Mouse (Mus musculus) myocyte (in vitro differentiated cells): ENCODE measurements around the gene Cenpu. TPM values are rescaled to one million over a fixed set of nuclear protein-coding genes. Genes with fewer than 3 reads are reported as not detected.

ENCODE experiments used
- H3K27me3 ChIP-seq: one replicate; pipeline ENCODE4 v1.6.1; 2011; ENCODE audit not compliant: control insufficient read depth, insufficient read depth, insufficient read length
- H3K36me3 ChIP-seq: one replicate; pipeline ENCODE4 v1.6.1; 2011; ENCODE audit not compliant: control insufficient read depth, insufficient read depth
- H3K4me2 ChIP-seq: one replicate; pipeline ENCODE4 v1.6.1; 2011; ENCODE audit warnings: low read depth, control low read depth
- H3K4me3 ChIP-seq: one replicate; pipeline ENCODE4 v1.5.1; 2011; ENCODE audit warnings: mild to moderate bottlenecking, control low read depth, moderate library complexity
- H3K79me2 ChIP-seq: one replicate; pipeline ENCODE4 v1.6.1; 2011; ENCODE audit not compliant: control insufficient read depth, insufficient read depth
- H3ac ChIP-seq: one replicate; pipeline ENCODE4 v1.6.1; 2011; ENCODE audit not compliant: control insufficient read depth, insufficient read length
- CEBPB ChIP-seq: IDR thresholded peaks from 2 replicates; pipeline ENCODE4 v1.6.1; 2011; ENCODE audit warnings: mild to moderate bottlenecking, moderate library complexity; ENCODE audit not compliant: poor library complexity, insufficient read depth, severe bottlenecking
- E2F4 ChIP-seq: IDR thresholded peaks from one replicate; pipeline ENCODE4 v1.6.1; 2011; ENCODE audit warnings: mild to moderate bottlenecking, control low read depth, moderate library complexity; ENCODE audit not compliant: insufficient read depth
- MAX ChIP-seq: IDR thresholded peaks from one replicate; pipeline ENCODE4 v1.6.1; 2011; ENCODE audit warnings: low read depth, mild to moderate bottlenecking, control low read depth
- MYOD1 ChIP-seq, 3 experiments: IDR thresholded peaks; one replicate each; pipeline ENCODE4 v1.6.1; 2011; ENCODE audit warnings: control low read depth in 2 of 3, low read depth in 2 of 3, mild to moderate bottlenecking in 2 of 3, moderate library complexity in 1 of 3; ENCODE audit not compliant: insufficient read length in 2 of 3, control insufficient read depth in 1 of 3
- MYOG ChIP-seq, 3 experiments: IDR thresholded peaks; one replicate each; pipeline ENCODE4 v1.6.1; 2011; ENCODE audit warnings: control low read depth in 2 of 3, low read depth in 2 of 3, mild to moderate bottlenecking in 2 of 3; ENCODE audit not compliant: insufficient read length in 2 of 3, control insufficient read depth in 1 of 3, insufficient read depth in 1 of 3
- POLR2A ChIP-seq: IDR thresholded peaks from one replicate; pipeline ENCODE4 v1.6.1; 2011; ENCODE audit warnings: low read depth, mild to moderate bottlenecking, control low read depth, moderate library complexity; ENCODE audit not compliant: insufficient read length
- POLR2AphosphoS2 ChIP-seq: IDR thresholded peaks from one replicate; pipeline ENCODE4 v1.6.1; 2011; ENCODE audit warnings: low read depth, control low read depth; ENCODE audit not compliant: insufficient read length
- REST ChIP-seq: IDR thresholded peaks from one replicate; pipeline ENCODE4 v1.6.1; 2011; ENCODE audit warnings: mild to moderate bottlenecking, control low read depth, moderate library complexity; ENCODE audit not compliant: insufficient read depth, insufficient read length
- SRF ChIP-seq: IDR thresholded peaks from one replicate; pipeline ENCODE4 v1.6.1; 2011; ENCODE audit warnings: low read depth; ENCODE audit not compliant: control insufficient read depth, insufficient read length
- TCF12 ChIP-seq: IDR thresholded peaks from one replicate; pipeline ENCODE4 v1.6.1; 2011; ENCODE audit warnings: mild to moderate bottlenecking, control low read depth; ENCODE audit not compliant: poor library complexity, insufficient read depth, severe bottlenecking
- TCF3 ChIP-seq: IDR thresholded peaks from one replicate; pipeline ENCODE4 v1.6.1; 2011; ENCODE audit warnings: low read depth, control low read depth; ENCODE audit not compliant: insufficient read length
- USF1 ChIP-seq: IDR thresholded peaks from one replicate; pipeline ENCODE4 v1.6.1; 2011; ENCODE audit warnings: low read depth, mild to moderate bottlenecking, control low read depth, moderate library complexity
- polyA plus RNA-seq: library from polyadenylated mRNA; unstranded; fragments of >200 nt; fragmentation: generic; extraction: Trizol; gene quantifications from one replicate; pipeline ENCODE4 v1.2.1, GENCODE M21; 2012; ENCODE audit warnings: missing spikeins

Gene Cenpu
- polyA plus RNA-seq, 1 experiment = 2.0 TPM

GRCm38 (mm10) chr8:46626642-46627041, 74.8 kb downstream of the Cenpu start:
- TF ChIP-seq MYOG (IDR thresholded peaks at IDR 0.05; ENCODE audit: control insufficient read depth in 1 of 3, insufficient read depth in 1 of 3, insufficient read length in 2 of 3, low read depth in 2 of 3) (no peak), POLR2AphosphoS2 (no peak), TCF12 (no peak), USF1 (no peak), CEBPB (no peak), MAX (no peak), REST (no peak), TCF3 (no peak), POLR2A (no peak), MYOD1 (IDR thresholded peaks at IDR 0.05; ENCODE audit: control insufficient read depth in 1 of 3, insufficient read length in 2 of 3, low read depth in 2 of 3) (no peak), E2F4 (no peak)
- peaks cover 85% of the 10 kb centered on the region for H3K79me2 ChIP-seq
- peaks cover 5% of the 10 kb centered on the region for H3K36me3 ChIP-seq
- no peak overlapping the region for H3K4me2 ChIP-seq
- no peak overlapping the region for H3ac ChIP-seq
- no peaks in the 10 kb centered on the region for H3K27me3 ChIP-seq
- no peak overlapping the region for H3K4me3 ChIP-seq

DNA sequence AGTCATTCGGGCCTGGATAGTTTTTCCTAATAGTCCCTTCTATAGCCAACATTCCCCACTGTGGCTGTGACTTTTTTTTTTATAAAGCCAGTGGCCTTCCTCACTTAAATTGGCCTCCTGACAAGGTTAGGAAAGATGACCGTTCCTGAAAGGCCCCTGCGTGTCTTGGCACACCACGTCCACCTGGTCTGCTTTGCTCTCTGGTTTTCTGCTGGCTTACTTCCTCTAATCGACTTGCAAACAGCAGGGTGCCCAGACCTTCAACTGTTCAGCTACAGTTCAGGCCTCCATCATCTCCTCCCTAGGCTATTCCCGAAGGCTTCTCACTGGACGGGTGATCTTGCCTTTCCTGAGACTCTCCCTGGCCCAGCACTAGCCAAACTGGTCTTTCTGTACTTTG, 76.1 kb downstream of the Cenpu start:
- Histone ChIP-seq H3K4me3 (no peak overlapping the region), H3K4me2 (no peak overlapping the region), H3K79me2 (peaks cover 73% of the 10 kb centered on the region), H3K27me3 (no peaks in the 10 kb centered on the region), H3K36me3 (peaks cover 15% of the 10 kb centered on the region), H3ac (no peak overlapping the region)
- TF ChIP-seq MYOG (IDR thresholded peaks at IDR 0.05; ENCODE audit: control insufficient read depth in 1 of 3, insufficient read depth in 1 of 3, insufficient read length in 2 of 3, low read depth in 2 of 3) (no peak), TCF3 (no peak), REST (no peak), SRF (no peak), USF1 (no peak), CEBPB (no peak), POLR2A (no peak), POLR2AphosphoS2 (no peak), MYOD1 (IDR thresholded peaks at IDR 0.05; ENCODE audit: control insufficient read depth in 1 of 3, insufficient read length in 2 of 3, low read depth in 2 of 3) (no peak), MAX (no peak), TCF12 (no peak), E2F4 (no peak)

GRCm38 (mm10) chr8:46628645-46629044, 76.8 kb downstream of the Cenpu start:
- Histone ChIP-seq H3K79me2 (peaks cover 65% of the 10 kb centered on the region), H3ac (no peak overlapping the region), H3K4me3 (no peak overlapping the region), H3K4me2 (no peak overlapping the region), H3K27me3 (no peaks in the 10 kb centered on the region), H3K36me3 (peaks cover 22% of the 10 kb centered on the region)
- no peak for TF ChIP-seq SRF

Other genes starting within 250 kb of the Cenpu start
- gene Acsl1, start 81.0 kb upstream of the Cenpu start, polyA plus RNA-seq = 12.7 TPM
- gene Primpol, start 65.2 kb downstream of the Cenpu start, polyA plus RNA-seq = 1.8 TPM
- 24.9 TPM for gene Casp3, start 65.3 kb downstream of the Cenpu start, polyA plus RNA-seq
- 8.8 TPM for gene Irf2, start 187.7 kb downstream of the Cenpu start, polyA plus RNA-seq